Mouse (Mus musculus) urinary bladder, postnatal 25 days (tissue): ENCODE results near the gene Selenbp1.
"Not testable (repeated sequence)": the region's sequence is repeated elsewhere in the genome, so short reads cannot be mapped to it uniquely, and the experiment has no call there.

Experiments used
- DNase-seq: peaks from one replicate; pipeline ENCODE4 v3.0.0; 2022; ENCODE audit warnings: low spot score

Gene Selenbp1

GRCm38 (mm10) chr3:94932809-94933564 is at the start of gene Selenbp1:
TSS of gene Selenbp1 (plus strand) at chr3:94933056.
- peak; percentile 79 for DNase-seq

GRCm38 (mm10) chr3:94886316-94887224 is 46.3 kb upstream of the Selenbp1 start, which contains the start of gene Psmb4:
TSS of gene Psmb4 (minus strand) at chr3:94886961.
- DNase-seq: peak; percentile 72

- DNase-seq: no peak
Observed at GRCm38 (mm10) chr3:94888595-94888994, 44.3 kb upstream of the Selenbp1 start.

- DNase-seq: no peak
Observed at GRCm38 (mm10) chr3:94894076-94894475, 38.8 kb upstream of the Selenbp1 start.

- DNase-seq: peak; percentile 61
Observed at GRCm38 (mm10) chr3:94902747-94903146, 30.1 kb upstream of the Selenbp1 start.

- DNase-seq: not testable (repeated sequence)
Observed at GRCm38 (mm10) chr3:94904759-94905158, 28.1 kb upstream of the Selenbp1 start.

- no peak for DNase-seq
Observed at GRCm38 (mm10) chr3:94906482-94906881, 26.4 kb upstream of the Selenbp1 start.

- DNase-seq: no peak
Observed at GRCm38 (mm10) chr3:94911050-94911693, 21.7 kb upstream of the Selenbp1 start.

GRCm38 (mm10) chr3:94913801-94914200 is 19.1 kb upstream of the Selenbp1 start:
- DNase-seq: no peak

GRCm38 (mm10) chr3:94915903-94916741 is 16.7 kb upstream of the Selenbp1 start:
- DNase-seq: no peak

- DNase-seq: no peak
Observed at GRCm38 (mm10) chr3:94917816-94918361, 15.0 kb upstream of the Selenbp1 start.

GRCm38 (mm10) chr3:94918845-94919244 is 14.0 kb upstream of the Selenbp1 start:
- DNase-seq: no peak

GRCm38 (mm10) chr3:94921104-94921503 is 11.8 kb upstream of the Selenbp1 start:
- DNase-seq: no peak

- DNase-seq: no peak
Observed at GRCm38 (mm10) chr3:94922333-94922732, 10.5 kb upstream of the Selenbp1 start.

- DNase-seq: no peak
Observed at GRCm38 (mm10) chr3:94924688-94925087, 8.2 kb upstream of the Selenbp1 start.

- not testable (repeated sequence) for DNase-seq
Observed at GRCm38 (mm10) chr3:94926301-94926736, 6.5 kb upstream of the Selenbp1 start.

GRCm38 (mm10) chr3:94928979-94929378 is 3.9 kb upstream of the Selenbp1 start:
- DNase-seq: not testable (repeated sequence)

- not testable (repeated sequence) for DNase-seq
Observed at GRCm38 (mm10) chr3:94930386-94931266, 2.2 kb upstream of the Selenbp1 start.

- not testable (repeated sequence) for DNase-seq
Observed at GRCm38 (mm10) chr3:94931427-94932082, 1.3 kb upstream of the Selenbp1 start.
